Mouse (Mus musculus) forebrain, postnatal 0 days (tissue): ENCODE results near the gene Klk10. TPM values are rescaled to one million over a fixed set of nuclear protein-coding genes. Genes with fewer than 3 reads are reported as not detected.

Experiments
- ATAC-seq: fragments of 200-750 bp; cut with Nextera tagmentation; 2 replicates; pipeline ENCODE4 v1.8.0; 2017; ENCODE audit warnings: mild to moderate bottlenecking, moderate library complexity
- DNase-seq: peaks from one replicate; pipeline ENCODE4 v3.0.0-alpha.2; 2015
- H3K27ac ChIP-seq: fragments of 300-500 bp; sonication (generic); 2 replicates; pipeline ENCODE4 v1.5.1; 2014; ENCODE audit warnings: low read depth, mild to moderate bottlenecking, antibody characterized with exemption, low read length, moderate library complexity, mixed read lengths
- H3K27me3 ChIP-seq: fragments of 300-500 bp; sonication (generic); 2 replicates; pipeline ENCODE4 v1.6.1; 2014; ENCODE audit warnings: mild to moderate bottlenecking, low read length, mixed read lengths; ENCODE audit not compliant: insufficient read depth
- H3K36me3 ChIP-seq: fragments of 300-500 bp; sonication (generic); 2 replicates; pipeline ENCODE4 v1.6.1; 2014; ENCODE audit warnings: mild to moderate bottlenecking, moderate library complexity; ENCODE audit not compliant: insufficient read depth
- H3K4me1 ChIP-seq: fragments of 300-500 bp; sonication (generic); 2 replicates; pipeline ENCODE4 v1.6.1; 2014; ENCODE audit warnings: antibody characterized with exemption; ENCODE audit not compliant: insufficient read depth
- H3K4me2 ChIP-seq: fragments of 300-500 bp; sonication (generic); 2 replicates; pipeline ENCODE4 v1.6.1; 2014; ENCODE audit warnings: low read depth, mild to moderate bottlenecking, moderate library complexity
- H3K4me3 ChIP-seq: fragments of 300-500 bp; sonication (generic); 2 replicates; pipeline ENCODE4 v1.5.1; 2014; ENCODE audit warnings: low read depth, low read length, mixed read lengths
- H3K9ac ChIP-seq: fragments of 300-500 bp; sonication (generic); 2 replicates; pipeline ENCODE4 v1.6.1; 2014; ENCODE audit warnings: mild to moderate bottlenecking
- H3K9me3 ChIP-seq: fragments of 300-500 bp; sonication (generic); 2 replicates; pipeline ENCODE4 v1.6.1; 2016; ENCODE audit warnings: low read length
- CTCF ChIP-seq: sonication (generic); IDR thresholded peaks from 2 replicates; pipeline ENCODE4 v1.5.1; 2016; ENCODE audit warnings: antibody characterized with exemption, control low read depth, low read depth
- WGBS: fragments of 180-500 bp; shearing (Covaris S2); extraction: QIAGEN DNeasy Blood & Tissue Kit; methylation state at CpG from one replicate; pipeline ENCODE4 v1.1.7; 2014; 5-methylcytosine and 5-hydroxymethylcytosine counted together
- polyA plus RNA-seq: library from polyadenylated mRNA; unstranded; fragments of >200 nt; fragmentation: Nextera tagmentation; extraction: Ambion mirVana; gene quantifications from 2 replicates; pipeline ENCODE4 v1.2.1, GENCODE M21; 2015
- total RNA-seq: library from RNA; depleted of rRNA; stranded (reverse); fragments of >200 nt; gene quantifications from 2 replicates; pipeline ENCODE4 v1.2.3, GENCODE M21; 2014

Klk10 gene
- total and polyA plus RNA-seq, 2 experiments from 2014 or later: 0.18 TPM; not detected in 1

GRCm38 (mm10) chr7:43780241-43780640 is 594 bp upstream of the Klk10 start:
- Histone ChIP-seq H3K9me3 (no peaks in the 10 kb centered on the region), H3K4me1 (no peaks in the 10 kb centered on the region), H3K9ac (no peak overlapping the region), H3K4me3 (no peak overlapping the region), H3K4me2 (no peak overlapping the region), H3K36me3 (no peaks in the 10 kb centered on the region), H3K27me3 (no peaks in the 10 kb centered on the region), H3K27ac (no peak overlapping the region)
- ATAC-seq (no peak), DNase-seq (no peak)
- no peak for TF ChIP-seq CTCF
- WGBS: 64% methylated on average over 6 of the region's 6 CpGs

GRCm38 (mm10) chr7:43781541-43781940 is 706 bp downstream of the Klk10 start:
- Histone ChIP-seq H3K36me3 (no peaks in the 10 kb centered on the region), H3K4me3 (no peak overlapping the region), H3K9ac (no peak overlapping the region), H3K4me1 (no peaks in the 10 kb centered on the region), H3K27me3 (no peaks in the 10 kb centered on the region), H3K9me3 (no peaks in the 10 kb centered on the region), H3K27ac (no peak overlapping the region), H3K4me2 (no peak overlapping the region)
- WGBS: 92% methylated on average over 10 of the region's 11 CpGs
- no peak for DNase-seq
- TF ChIP-seq CTCF: no peak
- no peak for ATAC-seq

GRCm38 (mm10) chr7:43782275-43783265 is 1.7 kb downstream of the Klk10 start:
- 8% methylated on average over 36 of the region's 36 CpGs for WGBS
- H3K4me1 ChIP-seq: no peaks in the 10 kb centered on the region
- peak; percentile 79 for TF ChIP-seq CTCF
- H3K4me3 ChIP-seq: peak overlapping the region; percentile 26
- peak; percentile 76 for DNase-seq
- no peak overlapping the region for H3K9ac ChIP-seq
- no peaks in the 10 kb centered on the region for H3K9me3 ChIP-seq
- H3K36me3 ChIP-seq: no peaks in the 10 kb centered on the region
- ATAC-seq: peak; percentile 77
- H3K27ac ChIP-seq: no peak overlapping the region
- peak overlapping the region; percentile 52 for H3K4me2 ChIP-seq
- no peaks in the 10 kb centered on the region for H3K27me3 ChIP-seq

GRCm38 (mm10) chr7:43785286-43785685 is 4.5 kb downstream of the Klk10 start:
- Histone ChIP-seq H3K36me3 (no peaks in the 10 kb centered on the region), H3K4me1 (no peaks in the 10 kb centered on the region), H3K4me2 (no peak overlapping the region), H3K9me3 (no peaks in the 10 kb centered on the region), H3K4me3 (no peak overlapping the region), H3K9ac (no peak overlapping the region), H3K27ac (no peak overlapping the region), H3K27me3 (no peaks in the 10 kb centered on the region)
- DNase-seq (no peak), ATAC-seq (no peak)
- TF ChIP-seq CTCF: peak; percentile 30; the same call in 1 of the 2 replicates
- 90% methylated on average over 1 of the region's 1 CpGs for WGBS

GRCm38 (mm10) chr7:43788096-43788495 is 7.3 kb downstream of the Klk10 start:
- Histone ChIP-seq H3K9me3 (no peaks in the 10 kb centered on the region), H3K9ac (no peak overlapping the region), H3K36me3 (no peaks in the 10 kb centered on the region), H3K27me3 (no peaks in the 10 kb centered on the region), H3K4me3 (no peak overlapping the region), H3K4me1 (no peaks in the 10 kb centered on the region), H3K27ac (no peak overlapping the region), H3K4me2 (no peak overlapping the region)
- WGBS: 68% methylated on average over 3 of the region's 3 CpGs
- DNase-seq (no peak), ATAC-seq (no peak)
- no peak for TF ChIP-seq CTCF

- DNase-seq (no peak), ATAC-seq (no peak)
- Histone ChIP-seq H3K4me3 (no peak overlapping the region), H3K36me3 (no peaks in the 10 kb centered on the region), H3K9ac (no peak overlapping the region), H3K27me3 (no peaks in the 10 kb centered on the region), H3K4me1 (no peaks in the 10 kb centered on the region), H3K4me2 (no peak overlapping the region), H3K27ac (no peak overlapping the region), H3K9me3 (no peaks in the 10 kb centered on the region)
- WGBS: 79% methylated on average over 2 of the region's 2 CpGs
- no peak for TF ChIP-seq CTCF
These were observed 8.5 kb downstream of the Klk10 start for GRCm38 (mm10) chr7:43789295-43789694.

GRCm38 (mm10) chr7:43791591-43791990 is 10.8 kb downstream of the Klk10 start, which contains the start of gene Klk9:
Klk9 (plus strand) TSS chr7:43791891.
- Histone ChIP-seq H3K9ac (no peak within 1 kb of the TSS), H3K27me3 (no peaks in the 10 kb centered on the region; the same call in 1 of the 2 replicates), H3K4me1 (no peaks in the 10 kb centered on the region), H3K4me3 (no peak within 1 kb of the TSS), H3K4me2 (no peak within 1 kb of the TSS), H3K9me3 (no peaks in the 10 kb centered on the region), H3K27ac (no peak within 1 kb of the TSS), H3K36me3 (no peaks in the 10 kb centered on the region)
- WGBS: 78% methylated on average over 7 of the region's 7 CpGs
- no peak for TF ChIP-seq CTCF
- ATAC-seq: no peak
- no peak for DNase-seq
